Mouse (Mus musculus) heart, adult 2 months (tissue): ENCODE measurements at regions not wholly inside any gene's neighbourhood (a gene's known extent, or its start where the extent isn't known, plus 50 kb on each side); places are given as distances from the start of the nearest gene placed in this dataset.

Experiments
- CTCF ChIP-seq: fragments of 200-600 bp; IDR thresholded peaks from 2 replicates; pipeline ENCODE4 v1.8.1; 2022; ENCODE audit warnings: antibody characterized with exemption, mild to moderate bottlenecking, moderate library complexity
- POLR2A ChIP-seq: fragments of 200-500 bp; IDR thresholded peaks from 2 replicates; pipeline ENCODE4 v1.6.1; 2011; ENCODE audit warnings: mild to moderate bottlenecking, low read depth, low read length, control low read depth; ENCODE audit not compliant: insufficient read depth

DNA sequence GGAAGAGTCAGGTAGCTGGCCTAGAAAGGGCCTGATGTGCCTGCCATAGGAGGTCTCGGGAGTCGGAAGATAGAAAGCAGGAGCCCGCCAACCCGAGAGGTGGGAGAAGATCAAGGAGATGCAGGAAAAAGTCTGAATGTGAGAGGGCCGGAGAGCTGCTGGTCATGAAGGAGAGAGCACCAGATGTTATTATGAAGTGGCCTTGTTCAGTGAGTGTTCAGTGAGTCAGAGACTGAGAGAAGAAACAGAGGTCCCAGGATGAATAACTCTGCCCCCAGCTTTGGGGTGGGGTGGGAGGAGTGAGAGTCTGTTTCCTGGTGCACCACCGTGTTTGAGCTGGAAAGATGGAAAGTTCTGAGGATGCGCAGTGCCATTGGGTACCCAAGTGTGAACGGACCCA lies 100.2 kb upstream of the Slc45a1 start:
- TF ChIP-seq CTCF (no peak), POLR2A (no peak)
